Mouse (Mus musculus) cerebellum, postnatal 36 days (tissue): ENCODE results near the gene Fscn2.

Source experiments
- DNase-seq, 2 experiments: peaks; one replicate each; pipeline ENCODE4 v3.0.0; 2021 to 2022; ENCODE audit warnings: mixed read lengths in 2 of 2

The Fscn2 gene

GRCm38 (mm10) chr11:120361295-120361694, at the start of gene Fscn2:
Gene Fscn2 (plus strand): TSS chr11:120361534.
- DNase-seq: no peak

GRCm38 (mm10) chr11:120311561-120311960, 49.8 kb upstream of the Fscn2 start:
- no peak for DNase-seq

GRCm38 (mm10) chr11:120312069-120312468, 49.3 kb upstream of the Fscn2 start:
- no peak for DNase-seq

GRCm38 (mm10) chr11:120313906-120314685, 47.2 kb upstream of the Fscn2 start:
- no peak for DNase-seq

GRCm38 (mm10) chr11:120314721-120315415, 46.5 kb upstream of the Fscn2 start:
- no peak for DNase-seq

GRCm38 (mm10) chr11:120315416-120315761, 45.9 kb upstream of the Fscn2 start:
- peak in 1 of 2 experiments; percentile 46 for DNase-seq

GRCm38 (mm10) chr11:120315832-120316689, 45.3 kb upstream of the Fscn2 start:
- DNase-seq: peak; percentile 91 to 93

- DNase-seq: no peak
Measured at GRCm38 (mm10) chr11:120316690-120317254, 44.6 kb upstream of the Fscn2 start.

- no peak for DNase-seq
Measured at GRCm38 (mm10) chr11:120317456-120317855, 43.9 kb upstream of the Fscn2 start.

- no peak for DNase-seq
Measured at GRCm38 (mm10) chr11:120319310-120319709, 42.0 kb upstream of the Fscn2 start.

- no peak for DNase-seq
Measured at GRCm38 (mm10) chr11:120320156-120320555, 41.2 kb upstream of the Fscn2 start.

GRCm38 (mm10) chr11:120335431-120336021, 25.8 kb upstream of the Fscn2 start:
- no peak for DNase-seq

GRCm38 (mm10) chr11:120337447-120337846, 23.9 kb upstream of the Fscn2 start:
- DNase-seq: no peak

- no peak for DNase-seq
Measured at GRCm38 (mm10) chr11:120338786-120339185, 22.5 kb upstream of the Fscn2 start.

GRCm38 (mm10) chr11:120339978-120340513, 21.3 kb upstream of the Fscn2 start:
- no peak for DNase-seq

GRCm38 (mm10) chr11:120341661-120342060, 19.7 kb upstream of the Fscn2 start:
- DNase-seq: no peak

GRCm38 (mm10) chr11:120342656-120343160, 18.6 kb upstream of the Fscn2 start:
- DNase-seq: no peak

GRCm38 (mm10) chr11:120343519-120344309, 17.6 kb upstream of the Fscn2 start:
- DNase-seq: no peak

- DNase-seq: no peak
Measured at GRCm38 (mm10) chr11:120344310-120344920, 16.9 kb upstream of the Fscn2 start.

- no peak for DNase-seq
Measured at GRCm38 (mm10) chr11:120345067-120345681, 16.2 kb upstream of the Fscn2 start.
